Mouse (Mus musculus) ES-E14 (cell line): ENCODE measurements around the gene Daam1. TPM values are rescaled to one million over a fixed set of nuclear protein-coding genes. Genes with fewer than 3 reads are reported as not detected.

Source experiments
- DNase-seq: peaks from one replicate; pipeline ENCODE4 v3.0.0-alpha.2; 2013; ENCODE audit warnings: low read depth, low spot score
- H3K27ac ChIP-seq: 2 replicates; pipeline ENCODE4 v1.5.1; 2012; ENCODE audit warnings: low read depth, mild to moderate bottlenecking, low read length, moderate library complexity, mixed read lengths; ENCODE audit not compliant: poor library complexity, insufficient read depth, severe bottlenecking
- H3K36me3 ChIP-seq: 2 replicates; pipeline ENCODE4 v1.6.1; 2012; ENCODE audit warnings: mild to moderate bottlenecking, low read length, moderate library complexity, mixed read lengths; ENCODE audit not compliant: control insufficient read depth, poor library complexity, insufficient read depth, severe bottlenecking
- H3K4me1 ChIP-seq, 2 experiments: fragments of 150-350 bp in 1 of 2; sonication (generic) in 1 of 2; 2 replicates each; pipeline ENCODE4 v1.6.1; 2012; ENCODE audit warnings: low read length in 2 of 2, mild to moderate bottlenecking in 1 of 2, mixed read lengths in 1 of 2; ENCODE audit not compliant: control insufficient read depth in 2 of 2, insufficient read depth in 2 of 2, poor library complexity in 1 of 2
- H3K4me3 ChIP-seq, 2 experiments: fragments of 150-350 bp in 1 of 2; sonication (generic) in 1 of 2; 2 replicates each; pipeline ENCODE4 v1.5.1; 2012; ENCODE audit warnings: low read length in 2 of 2, low read depth in 1 of 2, mild to moderate bottlenecking in 1 of 2, mixed read lengths in 1 of 2; ENCODE audit not compliant: insufficient read depth in 1 of 2, poor library complexity in 1 of 2, severe bottlenecking in 1 of 2
- H3K9ac ChIP-seq: 2 replicates; pipeline ENCODE4 v1.6.1; 2012; ENCODE audit warnings: low read depth, mild to moderate bottlenecking, low read length, mixed read lengths; ENCODE audit not compliant: poor library complexity, insufficient read depth, severe bottlenecking
- H3K9me3 ChIP-seq: fragments of 150-350 bp; sonication (generic); 2 replicates; pipeline ENCODE4 v1.6.1; 2012; ENCODE audit warnings: low read depth, mild to moderate bottlenecking, low read length; ENCODE audit not compliant: control insufficient read depth, insufficient read depth
- CHD2 ChIP-seq: IDR thresholded peaks from 2 replicates; pipeline ENCODE4 v1.6.1; 2014; ENCODE audit warnings: mild to moderate bottlenecking, low read depth, low read length, inconsistent platforms
- HCFC1 ChIP-seq: IDR thresholded peaks from 2 replicates; pipeline ENCODE4 v1.6.1; 2012; ENCODE audit warnings: low read length, inconsistent platforms, borderline replicate concordance; ENCODE audit not compliant: insufficient read depth
- MAFK ChIP-seq: IDR thresholded peaks from 2 replicates; pipeline ENCODE4 v1.6.1; 2014; ENCODE audit warnings: mild to moderate bottlenecking, low read depth, low read length, inconsistent platforms; ENCODE audit not compliant: insufficient read depth
- ZC3H11A ChIP-seq: IDR thresholded peaks from 2 replicates; pipeline ENCODE4 v1.6.1; 2012; ENCODE audit warnings: low read depth, mild to moderate bottlenecking, inconsistent platforms, low read length, borderline replicate concordance
- ZNF384 ChIP-seq: IDR thresholded peaks from 2 replicates; pipeline ENCODE4 v1.6.1; 2012; ENCODE audit warnings: low read depth, low read length, inconsistent platforms
- in situ Hi-C, 2 experiments: fragments of 600-800 bp; cut with MboI; formaldehyde crosslinking; loops; one replicate each; pipeline ENCODE4 v1.15.1; 2025; ENCODE audit warnings: low sequenced_read_pairs in 2 of 2, inconsistent platforms in 1 of 2; ENCODE audit not compliant: unreplicated experiment in 2 of 2
- total RNA-seq: library from RNA; depleted of rRNA; stranded (reverse); fragments of 300-350 nt; gene quantifications from 2 replicates; pipeline ENCODE4 v1.2.3, GENCODE M21; 2012

Gene Daam1
- total RNA-seq, 1 experiment: 15.8 TPM

GRCm38 (mm10) chr12:71919962-71920361 is 89.1 kb downstream of the Daam1 start:
- Histone ChIP-seq H3K4me1 (no peaks in the 10 kb centered on the region), H3K4me3 (no peak overlapping the region), H3K9me3 (no peaks in the 10 kb centered on the region), H3K27ac (no peak overlapping the region), H3K9ac (no peak overlapping the region), H3K36me3 (peaks cover 3% of the 10 kb centered on the region; the same call in 1 of the 2 replicates)
- no peak for DNase-seq
- in situ Hi-C loops: no loop called here
- TF ChIP-seq HCFC1: no peak
- no peak for TF ChIP-seq MAFK
- TF ChIP-seq ZNF384: no peak
- no peak for TF ChIP-seq ZC3H11A
- TF ChIP-seq CHD2: no peak

GRCm38 (mm10) chr12:71922827-71923381 is 92.0 kb downstream of the Daam1 start:
- no peak for TF ChIP-seq HCFC1
- no peak for TF ChIP-seq MAFK
- H3K4me3 ChIP-seq: no peak overlapping the region
- H3K9ac ChIP-seq: no peak overlapping the region
- DNase-seq: no peak
- H3K36me3 ChIP-seq: no peaks in the 10 kb centered on the region; the same call in 1 of the 2 replicates
- H3K4me1 ChIP-seq: peaks cover 2% of the 10 kb centered on the region in 2 experiments; a peak in 2 of 4 replicates
- in situ Hi-C loops: no loop called here
- H3K27ac ChIP-seq: no peak overlapping the region
- H3K9me3 ChIP-seq: no peaks in the 10 kb centered on the region

- TF ChIP-seq ZC3H11A (no peak), MAFK (no peak), ZNF384 (no peak), CHD2 (no peak), HCFC1 (no peak)
- no peaks in the 10 kb centered on the region for H3K9me3 ChIP-seq
- H3K27ac ChIP-seq: no peak overlapping the region
- H3K4me3 ChIP-seq: no peak overlapping the region
- no peaks in the 10 kb centered on the region for H3K36me3 ChIP-seq
- H3K9ac ChIP-seq: no peak overlapping the region
- H3K4me1 ChIP-seq: peaks cover 2% of the 10 kb centered on the region in 2 experiments; a peak in 2 of 4 replicates
- no peak for DNase-seq
- in situ Hi-C loops: no loop called here
These were observed 94.2 kb downstream of the Daam1 start for GRCm38 (mm10) chr12:71924978-71925529.

- Histone ChIP-seq H3K9me3 (no peaks in the 10 kb centered on the region), H3K9ac (no peak overlapping the region), H3K36me3 (no peaks in the 10 kb centered on the region), H3K27ac (no peak overlapping the region), H3K4me3 (no peak overlapping the region), H3K4me1 (peaks cover 2% of the 10 kb centered on the region in 2 experiments; a peak in 2 of 4 replicates)
- TF ChIP-seq ZNF384 (no peak), ZC3H11A (no peak), CHD2 (no peak), MAFK (no peak), HCFC1 (no peak)
- in situ Hi-C loops: no loop called here
- no peak for DNase-seq
These were observed 95.3 kb downstream of the Daam1 start for GRCm38 (mm10) chr12:71925990-71926700.
